Mouse (Mus musculus): Measurements from ENCODE around the gene Nos1ap.

DNA sequence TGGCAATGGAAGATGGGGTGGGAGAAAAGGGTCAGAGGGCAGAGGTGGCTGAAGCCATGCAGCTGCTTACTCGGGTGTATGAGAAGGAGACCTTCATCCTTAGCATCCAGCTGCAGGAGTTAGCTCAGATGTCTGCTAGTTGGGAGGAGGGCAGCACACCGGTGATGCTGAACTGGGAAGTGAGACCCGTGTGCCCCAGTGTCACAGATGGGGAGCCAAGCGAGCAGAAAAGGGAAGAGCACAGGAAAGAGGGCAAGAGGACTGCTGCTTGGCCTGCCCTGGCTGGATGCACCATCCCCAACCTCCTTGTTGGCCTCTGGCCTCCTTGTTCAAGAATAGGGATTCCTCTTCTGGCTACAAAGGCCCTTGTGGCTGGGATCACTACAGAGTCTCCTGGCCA lies 290.2 kb downstream of the Nos1ap start:
- no peak for TF ChIP-seq GATA1 (IDR thresholded peaks at IDR 0.05; ENCODE audit: low read length)
- TF ChIP-seq TAL1 (IDR thresholded peaks at IDR 0.05; ENCODE audit: low read length), result no peak
